In the genomic region with DNA sequence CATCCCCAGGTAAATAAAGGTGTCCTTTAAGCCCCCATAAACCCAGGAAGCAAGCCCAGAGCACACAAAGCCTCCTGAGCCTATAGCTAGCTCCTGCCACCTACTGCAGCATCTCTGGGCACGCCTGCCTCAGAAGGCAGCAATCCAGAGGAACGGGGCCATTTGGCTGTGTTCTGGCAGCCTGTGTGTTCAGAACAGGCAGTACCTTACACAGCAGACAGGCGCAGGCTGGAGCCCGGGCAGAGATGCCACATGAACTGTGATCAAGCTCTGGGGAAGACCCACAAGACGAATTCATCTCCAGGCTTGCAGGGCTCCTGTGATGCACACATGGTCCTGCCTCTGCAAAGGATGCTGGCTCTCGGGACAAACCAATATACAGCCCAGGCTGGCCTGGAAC, we compare ENCODE assay signal across 8 mouse cellular contexts. TPM values are rescaled to one million over a fixed set of nuclear protein-coding genes. Genes with fewer than 3 reads are reported as not detected.
A peak's percentile ranks its signal among the peaks of the same experiment; 100 is the strongest.
DNase-seq lines count a peak whose midpoint lies in the region; ATAC-seq and TF ChIP-seq lines count a peak whose summit lies in the region.

No protein-coding gene starts in this region.

- peak; percentile 16; the same call in 1 of the 2 replicates for TF ChIP-seq CTCF in liver, embryonic 14.5 days (IDR thresholded peaks at IDR 0.05; ENCODE audit: low read depth)
- TF ChIP-seq CTCF in liver, postnatal 0 days (IDR thresholded peaks at IDR 0.05; ENCODE audit: low read depth): no peak

- no peak overlapping the region for H3K4me3 ChIP-seq in liver, embryonic 14.5 days (ENCODE audit: insufficient read depth in 1 of 2, low read depth in 2 of 2, low read length in 2 of 2)
- H3K4me3 ChIP-seq in liver, postnatal 0 days (ENCODE audit: low read depth, low read length): no peak overlapping the region
- H3K4me3 ChIP-seq in embryonic facial prominence, embryonic 13.5 days: no peak overlapping the region

- WGBS in liver, embryonic 14.5 days (ENCODE audit: insufficient replicate concordance): 67% methylated on average over 6 of the region's 6 CpGs
- WGBS in liver, postnatal 0 days (ENCODE audit: insufficient replicate concordance): 81% methylated on average over 6 of the region's 6 CpGs
- 86% methylated on average over 6 of the region's 6 CpGs for WGBS in embryonic facial prominence, embryonic 13.5 days

- peaks cover 0 to 2% of the 10 kb centered on the region in 2 experiments; a peak in 1 of 4 replicates for H3K4me1 ChIP-seq in liver, embryonic 14.5 days (replicated peaks; ENCODE audit: control insufficient read depth in 2 of 2, insufficient read depth in 2 of 2, low read length in 1 of 2)
- H3K4me1 ChIP-seq in liver, postnatal 0 days (ENCODE audit: insufficient read depth): peaks cover 4% of the 10 kb centered on the region
- peaks cover 22% of the 10 kb centered on the region for H3K4me1 ChIP-seq in embryonic facial prominence, embryonic 13.5 days

- H3K4me2 ChIP-seq in liver, embryonic 14.5 days (ENCODE audit: low read depth): no peak overlapping the region
- H3K4me2 ChIP-seq in liver, postnatal 0 days (ENCODE audit: low read depth, low read length): no peak overlapping the region
- H3K4me2 ChIP-seq in embryonic facial prominence, embryonic 13.5 days: no peak overlapping the region

- no peak overlapping the region for H3K27ac ChIP-seq in liver, embryonic 14.5 days
- no peak overlapping the region for H3K27ac ChIP-seq in liver, postnatal 0 days (ENCODE audit: low read depth)
- H3K27ac ChIP-seq in embryonic facial prominence, embryonic 13.5 days: no peak overlapping the region

- no peak for DNase-seq in liver, embryonic 14.5 days (ENCODE audit: low read depth in 3 of 3, low spot score in 3 of 3)
- no peak for DNase-seq in liver, postnatal 0 days
- peak; percentile 58 to 73 for DNase-seq in left cerebral cortex, postnatal 14 days (ENCODE audit: low spot score in 2 of 2)
- DNase-seq in right cerebral cortex, postnatal 36 days (ENCODE audit: low spot score in 2 of 2): peak; percentile 73 to 81
- no peak for DNase-seq in kidney, postnatal 10 days
- no peak for DNase-seq in embryo, embryonic 10 days (ENCODE audit: low spot score)
- no peak for DNase-seq in adrenal gland, postnatal 36 days

- H3K9ac ChIP-seq in liver, embryonic 14.5 days (replicated peaks): no peak overlapping the region
- no peak overlapping the region for H3K9ac ChIP-seq in liver, postnatal 0 days (replicated peaks)
- H3K9ac ChIP-seq in embryonic facial prominence, embryonic 13.5 days: 0 out of 2 replicates have a peak overlapping the region, but pooled peaks have one; percentile 21

- no peaks in the 10 kb centered on the region for H3K9me3 ChIP-seq in liver, embryonic 14.5 days (ENCODE audit: control insufficient read depth, low read length)
- H3K9me3 ChIP-seq in liver, postnatal 0 days (ENCODE audit: low read length): no peaks in the 10 kb centered on the region
- H3K9me3 ChIP-seq in embryonic facial prominence, embryonic 13.5 days: no peaks in the 10 kb centered on the region

- no peak for ATAC-seq in liver, embryonic 14.5 days (ENCODE audit: insufficient read depth)
- no peak for ATAC-seq in liver, postnatal 0 days
- ATAC-seq in embryonic facial prominence, embryonic 13.5 days (ENCODE audit: insufficient number of reproducible peaks, insufficient read depth, low FRiP score, low TSS enrichment, low read depth): no peak

- intact Hi-C loops in left cerebral cortex, postnatal 14 days (cut with DNase I): loop anchor here (2.0 kb wide), 1 partner anchor 53 kb away; no protein-coding TSS in a partner anchor

- H3K36me3 ChIP-seq in liver, embryonic 14.5 days (replicated peaks; ENCODE audit: control insufficient read depth, insufficient read depth, low read depth): no peaks in the 10 kb centered on the region; the same call in 1 of the 2 replicates
- peaks cover 13% of the 10 kb centered on the region; the same call in 1 of the 2 replicates for H3K36me3 ChIP-seq in liver, postnatal 0 days (replicated peaks; ENCODE audit: insufficient read depth, low read length)
- H3K36me3 ChIP-seq in embryonic facial prominence, embryonic 13.5 days: peaks cover 65% of the 10 kb centered on the region

- no peaks in the 10 kb centered on the region for H3K27me3 ChIP-seq in liver, embryonic 14.5 days (ENCODE audit: control insufficient read depth, insufficient read depth, low read length)
- H3K27me3 ChIP-seq in liver, postnatal 0 days (ENCODE audit: insufficient read depth, low read length): no peaks in the 10 kb centered on the region
- no peaks in the 10 kb centered on the region for H3K27me3 ChIP-seq in embryonic facial prominence, embryonic 13.5 days

- no peak for TF ChIP-seq EP300 in liver, embryonic 14.5 days (IDR thresholded peaks at IDR 0.05; ENCODE audit: low read depth)
- no peak for TF ChIP-seq EP300 in liver, postnatal 0 days (IDR thresholded peaks at IDR 0.05; ENCODE audit: low read depth)

RNA-seq across cellular contexts. Expression of gene Fbxl18, which starts 15.0 kb away (rescaled TPM):
- polyA plus RNA-seq in liver, embryonic 14.5 days (2012; rRNA removed): 1.9 and 2.2 TPM in 2 replicates
- 1.6 and 2.0 TPM in 2 replicates for polyA plus RNA-seq in liver, embryonic 14.5 days (2014; fragmentation: Nextera tagmentation; extraction: Ambion mirVana)
- 1.8 and 3.2 TPM in 2 replicates for polyA plus RNA-seq in liver, postnatal 0 days (2015; fragmentation: Nextera tagmentation; extraction: Ambion mirVana)
- 15.0 and 15.7 TPM in 2 replicates for polyA plus RNA-seq in embryonic facial prominence, embryonic 13.5 days (2015; fragmentation: Nextera tagmentation; extraction: Ambion mirVana)
- 10 to 100 TPM; 34.2 to 34.4 TPM for total RNA-seq in left cerebral cortex, postnatal 14 days (2021)
- 10 to 100 TPM; 10.8 to 13.9 TPM for total RNA-seq in adrenal gland, postnatal 36 days (2021)

RNA-seq across cellular contexts. Expression of gene Actb, which starts 26.3 kb away (rescaled TPM):
- polyA plus RNA-seq in liver, embryonic 14.5 days (2012; rRNA removed): 776 and 920 TPM in 2 replicates
- polyA plus RNA-seq in liver, embryonic 14.5 days (2014; fragmentation: Nextera tagmentation; extraction: Ambion mirVana): 7,259 and 7,802 TPM in 2 replicates
- polyA plus RNA-seq in liver, postnatal 0 days (2015; fragmentation: Nextera tagmentation; extraction: Ambion mirVana): 6,710 and 7,738 TPM in 2 replicates
- 14,475 and 16,597 TPM in 2 replicates for polyA plus RNA-seq in embryonic facial prominence, embryonic 13.5 days (2015; fragmentation: Nextera tagmentation; extraction: Ambion mirVana)
- total RNA-seq in left cerebral cortex, postnatal 14 days (2021): 1,000 to 10,000 TPM; 3,011 to 3,018 TPM
- total RNA-seq in adrenal gland, postnatal 36 days (2021): 1,000 to 10,000 TPM; 3,336 to 3,351 TPM

Comparison
In these comparisons a context has a peak if more than half of its experiments do, and no peak if none do; other contexts are left out.
1. DNase-seq: peak in left cerebral cortex, postnatal 14 days (2 of 2) and right cerebral cortex, postnatal 36 days (2 of 2); none in liver, embryonic 14.5 days (0 of 3), liver, postnatal 0 days (single experiment), kidney, postnatal 10 days (single experiment), embryo, embryonic 10 days (single experiment) and adrenal gland, postnatal 36 days (0 of 2).